Mouse (Mus musculus) hindbrain, embryonic 15.5 days (tissue): ENCODE measurements around the gene Pkn2. TPM values are rescaled to one million over a fixed set of nuclear protein-coding genes. Genes with fewer than 3 reads are reported as not detected.

ENCODE experiments used
- ATAC-seq: fragments of 200-750 bp; cut with Nextera tagmentation; 2 replicates; pipeline ENCODE4 v1.8.0; 2017; ENCODE audit warnings: low read depth, moderate number of reproducible peaks, moderate TSS enrichment; ENCODE audit not compliant: low FRiP score
- H3K27ac ChIP-seq: fragments of 300-500 bp; sonication (generic); replicated peaks from 2 replicates; pipeline ENCODE4 v1.5.1; 2015; ENCODE audit warnings: mild to moderate bottlenecking, inconsistent platforms
- H3K27me3 ChIP-seq: fragments of 300-500 bp; sonication (generic); 2 replicates; pipeline ENCODE4 v1.6.1; 2015; ENCODE audit warnings: control low read depth, inconsistent platforms
- H3K36me3 ChIP-seq: fragments of 300-500 bp; sonication (generic); 2 replicates; pipeline ENCODE4 v1.6.1; 2015; ENCODE audit warnings: control low read depth, inconsistent platforms
- H3K4me1 ChIP-seq: fragments of 300-500 bp; sonication (generic); replicated peaks from 2 replicates; pipeline ENCODE4 v1.6.1; 2015; ENCODE audit warnings: control low read depth, inconsistent platforms
- H3K4me2 ChIP-seq: fragments of 300-500 bp; sonication (generic); 2 replicates; pipeline ENCODE4 v1.6.1; 2015; ENCODE audit warnings: moderate library complexity, mild to moderate bottlenecking, inconsistent platforms
- H3K4me3 ChIP-seq: fragments of 300-500 bp; sonication (generic); 2 replicates; pipeline ENCODE4 v1.5.1; 2015; ENCODE audit warnings: mild to moderate bottlenecking, inconsistent platforms
- H3K9ac ChIP-seq: fragments of 300-500 bp; sonication (generic); 2 replicates; pipeline ENCODE4 v1.6.1; 2015; ENCODE audit warnings: inconsistent platforms
- H3K9me3 ChIP-seq: fragments of 300-500 bp; sonication (generic); 2 replicates; pipeline ENCODE4 v1.6.1; 2016; ENCODE audit warnings: control low read depth, inconsistent platforms
- WGBS: fragments of 180-500 bp; shearing (Covaris S2); methylation state at CpG from one replicate; pipeline ENCODE4 v1.1.7; 2015; 5-methylcytosine and 5-hydroxymethylcytosine counted together
- polyA plus RNA-seq: library from polyadenylated mRNA; unstranded; fragments of >200 nt; fragmentation: Nextera tagmentation; extraction: Ambion mirVana; gene quantifications from 2 replicates; pipeline ENCODE4 v1.2.1, GENCODE M21; 2015

The Pkn2 gene
- polyA plus RNA-seq, 1 experiment from 2014 or later, result 20.4 TPM

GRCm38 (mm10) chr3:142760356-142760755 is 121.4 kb downstream of the Pkn2 start:
- ATAC-seq, result no peak
- Histone ChIP-seq H3K4me3 (no peak overlapping the region), H3K36me3 (no peaks in the 10 kb centered on the region), H3K27me3 (no peaks in the 10 kb centered on the region), H3K4me2 (no peak overlapping the region), H3K27ac (no peak overlapping the region), H3K9me3 (no peaks in the 10 kb centered on the region), H3K9ac (no peak overlapping the region), H3K4me1 (0 out of 2 replicates have a peak, but pooled peaks cover 4% of the 10 kb centered on the region)
- WGBS, result 66% methylated on average over 6 of the region's 6 CpGs

GRCm38 (mm10) chr3:142758593-142758992 is 123.2 kb downstream of the Pkn2 start:
- no peaks in the 10 kb centered on the region for H3K4me1 ChIP-seq
- H3K4me2 ChIP-seq, result no peak overlapping the region
- H3K27me3 ChIP-seq, result no peaks in the 10 kb centered on the region
- WGBS, result 84% methylated on average over 7 of the region's 7 CpGs
- no peak for ATAC-seq
- H3K9me3 ChIP-seq, result no peaks in the 10 kb centered on the region
- H3K27ac ChIP-seq, result no peak overlapping the region
- H3K36me3 ChIP-seq, result no peaks in the 10 kb centered on the region
- H3K9ac ChIP-seq, result no peak overlapping the region
- no peak overlapping the region for H3K4me3 ChIP-seq

- no peak overlapping the region for H3K27ac ChIP-seq
Observed at GRCm38 (mm10) chr3:142757841-142758240, 124.0 kb downstream of the Pkn2 start.

GRCm38 (mm10) chr3:142755132-142755867 is 126.5 kb downstream of the Pkn2 start:
- 73% methylated on average over 18 of the region's 18 CpGs for WGBS
- ATAC-seq, result no peak
- peak overlapping the region; percentile 8; the same call in 1 of the 2 replicates for H3K4me2 ChIP-seq

More at GRCm38 (mm10) chr3:142757841-142758240, 124.0 kb downstream of the Pkn2 start:
- Histone ChIP-seq H3K4me2 (no peak overlapping the region), H3K4me1 (no peaks in the 10 kb centered on the region), H3K36me3 (no peaks in the 10 kb centered on the region), H3K9ac (no peak overlapping the region), H3K27me3 (no peaks in the 10 kb centered on the region), H3K9me3 (no peaks in the 10 kb centered on the region), H3K4me3 (no peak overlapping the region)
- ATAC-seq, result no peak
- WGBS, result 66% methylated on average over 12 of the region's 12 CpGs

GRCm38 (mm10) chr3:142749131-142749530 is 132.7 kb downstream of the Pkn2 start:
- Histone ChIP-seq H3K4me3 (no peak overlapping the region), H3K4me2 (no peak overlapping the region), H3K27me3 (no peaks in the 10 kb centered on the region), H3K4me1 (no peaks in the 10 kb centered on the region), H3K27ac (no peak overlapping the region), H3K9ac (no peak overlapping the region), H3K36me3 (no peaks in the 10 kb centered on the region), H3K9me3 (no peaks in the 10 kb centered on the region)
- 85% methylated on average over 16 of the region's 16 CpGs for WGBS
- no peak for ATAC-seq

More at GRCm38 (mm10) chr3:142755132-142755867, 126.5 kb downstream of the Pkn2 start:
- no peak overlapping the region for H3K4me3 ChIP-seq
- H3K36me3 ChIP-seq, result no peaks in the 10 kb centered on the region
- H3K27me3 ChIP-seq, result no peaks in the 10 kb centered on the region
- no peaks in the 10 kb centered on the region for H3K4me1 ChIP-seq
- H3K27ac ChIP-seq, result no peak overlapping the region
- H3K9ac ChIP-seq, result no peak overlapping the region
- H3K9me3 ChIP-seq, result no peaks in the 10 kb centered on the region

- Histone ChIP-seq H3K9ac (no peak overlapping the region), H3K4me3 (no peak overlapping the region), H3K4me1 (no peaks in the 10 kb centered on the region), H3K9me3 (no peaks in the 10 kb centered on the region), H3K27me3 (no peaks in the 10 kb centered on the region), H3K36me3 (no peaks in the 10 kb centered on the region), H3K27ac (no peak overlapping the region), H3K4me2 (no peak overlapping the region)
- ATAC-seq, result no peak
- WGBS, result 98% methylated on average over 7 of the region's 7 CpGs
Observed at GRCm38 (mm10) chr3:142747673-142748072, 134.1 kb downstream of the Pkn2 start.

- Histone ChIP-seq H3K4me2 (no peak overlapping the region), H3K4me1 (no peaks in the 10 kb centered on the region), H3K9me3 (no peaks in the 10 kb centered on the region), H3K36me3 (no peaks in the 10 kb centered on the region), H3K27ac (no peak overlapping the region), H3K9ac (no peak overlapping the region), H3K27me3 (no peaks in the 10 kb centered on the region), H3K4me3 (no peak overlapping the region)
- ATAC-seq, result no peak
- 96% methylated on average over 2 of the region's 2 CpGs for WGBS
Observed at GRCm38 (mm10) chr3:142745076-142745475, 136.7 kb downstream of the Pkn2 start.

- no peaks in the 10 kb centered on the region for H3K36me3 ChIP-seq
- H3K4me2 ChIP-seq, result no peak overlapping the region
- H3K27ac ChIP-seq, result no peak overlapping the region
- WGBS, result 64% methylated on average over 21 of the region's 21 CpGs
- H3K9ac ChIP-seq, result no peak overlapping the region
- H3K27me3 ChIP-seq, result no peaks in the 10 kb centered on the region
- no peaks in the 10 kb centered on the region for H3K4me1 ChIP-seq
- H3K9me3 ChIP-seq, result no peaks in the 10 kb centered on the region
- ATAC-seq, result peak; percentile 38; the same call in 1 of the 2 replicates
- no peak overlapping the region for H3K4me3 ChIP-seq
Observed at GRCm38 (mm10) chr3:142743973-142744898, 137.6 kb downstream of the Pkn2 start.

Other genes starting within 250 kb of the Pkn2 start
- gene Kyat3, start 181.0 kb downstream of the Pkn2 start, polyA plus RNA-seq, result 5.4 and 5.6 TPM in 2 replicates
- gene Gtf2b, start 117.0 kb downstream of the Pkn2 start, polyA plus RNA-seq, result 71.2 and 72.9 TPM in 2 replicates